Mouse (Mus musculus) limb, embryonic 13.5 days (tissue): Measurements from ENCODE around the gene Atp2b4. TPM values are rescaled to one million over a fixed set of nuclear protein-coding genes. Genes with fewer than 3 reads are reported as not detected.

Experiments used
- ATAC-seq: fragments of 200-750 bp; cut with Nextera tagmentation; 2 replicates; pipeline ENCODE4 v1.8.0; 2017; ENCODE audit warnings: low read depth, moderate number of reproducible peaks, moderate TSS enrichment; ENCODE audit not compliant: low FRiP score
- H3K27ac ChIP-seq: fragments of 300-500 bp; sonication (generic); 2 replicates; pipeline ENCODE4 v1.5.1; 2015; ENCODE audit warnings: inconsistent platforms, mild to moderate bottlenecking, moderate library complexity
- H3K27me3 ChIP-seq: fragments of 300-500 bp; sonication (generic); 2 replicates; pipeline ENCODE4 v1.6.1; 2015; ENCODE audit warnings: mild to moderate bottlenecking, inconsistent platforms
- H3K36me3 ChIP-seq: fragments of 300-500 bp; sonication (generic); 2 replicates; pipeline ENCODE4 v1.6.1; 2015; ENCODE audit warnings: inconsistent platforms, mild to moderate bottlenecking, moderate library complexity
- H3K4me1 ChIP-seq: fragments of 300-500 bp; sonication (generic); 2 replicates; pipeline ENCODE4 v1.6.1; 2015; ENCODE audit warnings: inconsistent platforms
- H3K4me2 ChIP-seq: fragments of 300-500 bp; sonication (generic); replicated peaks from 2 replicates; pipeline ENCODE4 v1.6.1; 2015; ENCODE audit warnings: inconsistent platforms, mild to moderate bottlenecking, moderate library complexity
- H3K4me3 ChIP-seq: fragments of 300-500 bp; sonication (generic); 2 replicates; pipeline ENCODE4 v1.5.1; 2015; ENCODE audit warnings: moderate library complexity, mild to moderate bottlenecking, inconsistent platforms
- H3K9ac ChIP-seq: fragments of 300-500 bp; sonication (generic); 2 replicates; pipeline ENCODE4 v1.6.1; 2015; ENCODE audit warnings: mild to moderate bottlenecking, inconsistent platforms
- H3K9me3 ChIP-seq: fragments of 300-500 bp; sonication (generic); 2 replicates; pipeline ENCODE4 v1.6.1; 2016; ENCODE audit warnings: inconsistent platforms
- WGBS: fragments of 180-500 bp; shearing (Covaris S2); methylation state at CpG from one replicate; pipeline ENCODE4 v1.1.7; 2015; 5-methylcytosine and 5-hydroxymethylcytosine counted together
- microRNA-seq: library from miRNA; unstranded; fragments of <30 nt; microRNA quantifications from one replicate; pipeline ENCODE4, GENCODE M21; 2016
- polyA plus RNA-seq: library from polyadenylated mRNA; unstranded; fragments of >200 nt; fragmentation: Nextera tagmentation; extraction: Ambion mirVana; gene quantifications from 2 replicates; pipeline ENCODE4 v1.2.1, GENCODE M21; 2015

Atp2b4 gene
- polyA plus RNA-seq, 1 experiment from 2014 or later: 15.3 TPM

DNA sequence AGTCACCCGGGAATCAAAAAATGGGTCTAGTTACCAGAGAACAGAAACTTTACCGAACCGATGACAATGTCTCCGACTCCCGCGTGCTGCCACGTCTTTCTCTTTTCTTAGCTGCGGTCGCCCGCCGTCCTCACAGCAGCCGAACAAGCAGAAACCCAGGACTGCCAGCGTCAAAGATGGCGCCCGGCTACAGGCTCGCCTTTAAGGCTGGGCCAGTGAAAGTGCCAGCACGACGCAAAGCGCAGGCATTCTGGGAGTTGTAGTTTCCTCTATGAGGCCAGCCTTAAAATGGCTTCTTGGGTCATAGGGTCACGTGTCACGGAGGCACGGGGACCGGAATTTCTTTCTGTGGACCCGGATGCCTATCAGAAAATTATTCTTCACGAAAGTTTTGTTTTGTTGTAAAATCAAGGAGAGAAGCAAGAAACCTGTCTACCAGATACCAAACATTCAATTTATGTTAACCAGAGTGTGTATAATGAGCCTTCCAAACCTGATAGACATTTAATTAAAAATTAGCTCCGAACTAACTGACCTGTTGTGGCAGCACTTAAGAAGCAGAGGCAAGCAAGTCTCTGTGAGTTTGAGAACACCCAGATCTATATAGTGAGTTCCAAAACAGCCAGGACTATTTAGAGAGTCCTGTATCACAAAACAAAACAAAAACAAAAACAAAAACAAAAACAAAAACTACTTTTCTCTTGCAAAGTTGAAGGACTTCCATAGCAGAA is 139.5 kb downstream of the Atp2b4 start, which contains the start of gene Gm38394:
Gene Gm38394 (minus strand): TSS at position 116 of the 731 bp plus-strand sequence.
- peak within 1 kb of the TSS; percentile 84 for H3K9ac ChIP-seq
- peaks cover 28% of the 10 kb centered on the region for H3K36me3 ChIP-seq
- no peaks in the 10 kb centered on the region for H3K27me3 ChIP-seq
- WGBS: 3% methylated on average over 26 of the region's 26 CpGs
- peak within 1 kb of the TSS; percentile 74 for H3K4me3 ChIP-seq
- peak within 1 kb of the TSS; percentile 94 for H3K4me2 ChIP-seq
- no peaks in the 10 kb centered on the region for H3K9me3 ChIP-seq
- peak; percentile 98 for ATAC-seq
- H3K4me1 ChIP-seq: peaks cover 39% of the 10 kb centered on the region
- peak within 1 kb of the TSS; percentile 91 for H3K27ac ChIP-seq

GRCm38 (mm10) chr1:133660466-133661202 is 140.2 kb downstream of the Atp2b4 start, which contains the start of gene Zbed6:
TSS of gene Zbed6 (minus strand) at chr1:133660885.
- H3K4me3 ChIP-seq: peak within 1 kb of the TSS; percentile 74
- H3K4me2 ChIP-seq: peak within 1 kb of the TSS; percentile 94
- WGBS: under 1% methylated on average over 41 of the region's 41 CpGs
- H3K4me1 ChIP-seq: peaks cover 42% of the 10 kb centered on the region
- H3K27me3 ChIP-seq: no peaks in the 10 kb centered on the region
- ATAC-seq: peak; percentile 78
- no peaks in the 10 kb centered on the region for H3K9me3 ChIP-seq
- H3K36me3 ChIP-seq: peaks cover 28% of the 10 kb centered on the region
- peak within 1 kb of the TSS; percentile 91 for H3K27ac ChIP-seq
- peak within 1 kb of the TSS; percentile 84 for H3K9ac ChIP-seq

DNA sequence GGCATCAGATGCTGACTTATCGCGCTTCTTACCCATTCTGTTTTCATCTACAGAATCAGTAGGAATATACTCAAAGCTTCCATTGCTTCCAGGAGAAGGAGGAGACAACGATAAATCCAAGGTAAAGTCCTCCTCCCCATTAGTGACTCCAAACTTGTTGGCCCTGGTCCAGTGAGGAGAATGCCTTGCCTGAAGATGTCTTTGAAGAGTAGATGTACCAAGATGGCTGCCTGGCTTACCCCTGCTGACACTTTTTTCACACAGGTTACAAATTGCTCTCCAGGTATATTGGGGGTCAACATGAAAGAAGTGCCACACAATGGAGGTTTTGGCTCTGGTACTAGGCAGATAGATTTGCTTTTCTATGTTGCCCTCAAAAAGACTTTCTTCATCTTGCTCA is 142.0 kb downstream of the Atp2b4 start:
- Histone ChIP-seq H3K4me1 (peaks cover 42% of the 10 kb centered on the region), H3K4me3 (peak overlapping the region; percentile 74; the same call in 1 of the 2 replicates), H3K4me2 (peak overlapping the region; percentile 94), H3K27ac (no peak overlapping the region), H3K36me3 (peaks cover 31% of the 10 kb centered on the region), H3K9ac (no peak overlapping the region), H3K27me3 (no peaks in the 10 kb centered on the region), H3K9me3 (no peaks in the 10 kb centered on the region)
- WGBS: 89% methylated on average over 3 of the region's 3 CpGs
- no peak for ATAC-seq

DNA sequence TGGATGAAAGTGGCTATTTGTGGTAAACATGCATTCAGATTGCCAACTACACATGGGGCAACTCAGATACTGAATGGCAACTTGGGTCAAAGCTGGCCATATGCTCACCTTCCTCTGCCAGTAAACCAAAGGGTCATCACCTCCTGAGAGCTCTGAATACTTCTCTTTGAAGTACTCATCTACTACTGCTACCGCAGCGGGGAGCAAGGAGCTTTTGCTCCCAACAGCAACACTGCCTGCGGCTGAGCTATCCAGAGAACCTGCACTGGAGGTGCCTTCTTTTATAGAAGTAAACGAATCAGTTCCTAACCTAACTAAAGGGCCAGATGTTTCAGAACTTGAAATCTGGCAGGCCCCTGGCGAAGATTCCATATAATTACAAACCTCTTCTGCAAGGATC is 144.0 kb downstream of the Atp2b4 start:
- Histone ChIP-seq H3K9ac (0 out of 2 replicates have a peak overlapping the region, but pooled peaks have one; percentile 9), H3K4me3 (peak overlapping the region; percentile 5; the same call in 1 of the 2 replicates), H3K9me3 (no peaks in the 10 kb centered on the region), H3K4me2 (peak overlapping the region; percentile 94), H3K27ac (no peak overlapping the region), H3K4me1 (peaks cover 42% of the 10 kb centered on the region), H3K36me3 (peaks cover 38% of the 10 kb centered on the region), H3K27me3 (no peaks in the 10 kb centered on the region)
- WGBS: 24% methylated on average over 5 of the region's 5 CpGs
- no peak for ATAC-seq

DNA sequence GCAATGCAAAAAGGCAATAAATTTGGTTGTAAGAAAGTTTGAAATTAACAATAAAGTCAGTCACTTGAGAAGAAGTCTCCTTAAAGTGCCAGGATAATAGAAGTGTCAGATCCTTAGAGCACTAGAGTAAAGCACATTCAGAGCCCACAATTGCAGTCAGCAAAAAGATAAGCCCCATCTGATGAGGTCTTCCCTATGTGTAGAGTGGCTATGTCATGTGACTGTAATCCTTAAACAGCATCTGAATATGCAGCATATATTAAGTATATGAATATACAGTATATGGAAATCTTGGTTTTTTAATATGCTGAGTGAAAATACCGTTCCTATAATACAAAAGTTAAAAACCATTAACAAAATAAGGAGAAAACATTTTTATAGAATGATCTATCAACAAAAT is 147.8 kb downstream of the Atp2b4 start:
- H3K27ac ChIP-seq: no peak overlapping the region
- no peaks in the 10 kb centered on the region for H3K27me3 ChIP-seq
- H3K4me1 ChIP-seq: peaks cover 18% of the 10 kb centered on the region
- WGBS: 90% methylated on average over 1 of the region's 1 CpGs
- no peaks in the 10 kb centered on the region for H3K9me3 ChIP-seq
- H3K9ac ChIP-seq: no peak overlapping the region
- H3K4me3 ChIP-seq: no peak overlapping the region
- H3K4me2 ChIP-seq: no peak overlapping the region
- H3K36me3 ChIP-seq: peaks cover 40% of the 10 kb centered on the region
- no peak for ATAC-seq

DNA sequence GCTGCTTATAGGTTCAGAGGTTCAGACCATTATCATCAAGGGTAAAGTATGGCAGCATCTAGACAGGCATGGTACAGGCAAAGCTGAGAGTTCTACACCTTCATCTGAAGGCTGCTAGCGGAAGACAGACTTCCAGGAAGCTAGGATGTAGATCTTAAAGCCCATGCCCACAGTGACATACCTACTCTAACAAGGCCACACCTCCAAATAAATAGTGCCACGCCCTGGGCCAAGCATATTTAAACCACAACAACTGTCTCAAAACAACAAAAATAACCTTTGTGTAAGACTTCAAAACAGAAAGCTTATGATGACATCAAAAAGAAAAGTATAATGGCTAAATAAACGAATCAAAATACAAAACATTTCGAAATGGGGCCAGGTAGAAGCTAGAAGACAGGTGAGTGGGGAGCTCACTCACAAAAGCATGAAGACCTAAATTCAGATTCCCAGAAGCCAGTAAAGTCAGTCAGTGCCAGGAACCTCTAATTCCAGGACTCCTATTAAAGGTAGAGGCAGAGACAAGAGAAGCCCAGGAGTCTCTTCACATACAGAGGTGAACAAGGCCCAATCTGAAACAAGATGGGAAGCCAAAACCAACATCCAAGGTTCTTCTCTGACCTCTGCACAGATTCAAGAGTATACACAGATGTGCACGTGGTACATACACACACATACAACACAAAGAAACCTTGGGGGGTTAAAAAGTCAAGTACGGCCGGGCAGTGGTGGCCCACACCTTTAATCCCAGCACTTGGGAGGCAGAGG is 150.4 kb downstream of the Atp2b4 start:
- H3K27me3 ChIP-seq: no peaks in the 10 kb centered on the region
- no peaks in the 10 kb centered on the region for H3K4me1 ChIP-seq
- 92% methylated on average over 7 of the region's 7 CpGs for WGBS
- H3K4me2 ChIP-seq: no peak overlapping the region
- H3K4me3 ChIP-seq: no peak overlapping the region
- peaks cover 45% of the 10 kb centered on the region for H3K36me3 ChIP-seq
- H3K27ac ChIP-seq: no peak overlapping the region
- no peaks in the 10 kb centered on the region for H3K9me3 ChIP-seq
- no peak overlapping the region for H3K9ac ChIP-seq
- ATAC-seq: no peak

Small RNA genes lying within 50 kb of the gene (microRNA-seq; reads per million reads assigned to microRNA genes)
- 1.9 reads per million, percentile 3 among the genes with 10 or more reads in this experiment for gene Mir6903

Other genes starting within 250 kb of the Atp2b4 start
- 732 and 754 TPM in 2 replicates for gene Snrpe, start 190.8 kb downstream of the Atp2b4 start, polyA plus RNA-seq
- not detected in 2 replicates for gene Zbed6, start 140.2 kb downstream of the Atp2b4 start, polyA plus RNA-seq
- gene Gm38394, start 139.7 kb downstream of the Atp2b4 start, polyA plus RNA-seq: 6.3 and 7.3 TPM in 2 replicates
- 0.79 and 1.1 TPM in 2 replicates for gene Lax1, start 110.9 kb downstream of the Atp2b4 start, polyA plus RNA-seq
- 0.74 and 0.81 TPM in 2 replicates for gene Optc, start 107.0 kb upstream of the Atp2b4 start, polyA plus RNA-seq
- 9.9 and 10.6 TPM in 2 replicates for gene Prelp, start 120.4 kb upstream of the Atp2b4 start, polyA plus RNA-seq
- gene Fmod, start 236.2 kb upstream of the Atp2b4 start, polyA plus RNA-seq: 42.1 and 48.5 TPM in 2 replicates